Mouse (Mus musculus) heart, embryonic 12.5 days (tissue): ENCODE data around the gene Abl2. TPM values are rescaled to one million over a fixed set of nuclear protein-coding genes. Genes with fewer than 3 reads are reported as not detected.
A peak's percentile ranks its signal among the peaks of the same experiment; 100 is the strongest.
"Not testable (repeated sequence)": the region's sequence is repeated elsewhere in the genome, so short reads cannot be mapped to it uniquely, and the experiment has no call there.

Source experiments
- ATAC-seq: fragments of 200-750 bp; cut with Nextera tagmentation; 2 replicates; pipeline ENCODE4 v1.8.0; 2017; ENCODE audit warnings: moderate TSS enrichment, moderate library complexity; ENCODE audit not compliant: insufficient number of reproducible peaks, low FRiP score
- H3K27ac ChIP-seq: fragments of 300-500 bp; sonication (generic); 2 replicates; pipeline ENCODE4 v1.5.1; 2016; ENCODE audit warnings: mild to moderate bottlenecking, moderate library complexity; ENCODE audit not compliant: poor library complexity, severe bottlenecking
- H3K27me3 ChIP-seq: fragments of 300-500 bp; sonication (generic); replicated peaks from 2 replicates; pipeline ENCODE4 v1.6.1; 2016; ENCODE audit warnings: mild to moderate bottlenecking, moderate library complexity
- H3K36me3 ChIP-seq: fragments of 300-500 bp; sonication (generic); 2 replicates; pipeline ENCODE4 v1.6.1; 2016; ENCODE audit warnings: mild to moderate bottlenecking, moderate library complexity
- H3K4me1 ChIP-seq: fragments of 300-500 bp; sonication (generic); replicated peaks from 2 replicates; pipeline ENCODE4 v1.6.1; 2016; ENCODE audit warnings: mild to moderate bottlenecking
- H3K4me2 ChIP-seq: fragments of 300-500 bp; sonication (generic); 2 replicates; pipeline ENCODE4 v1.6.1; 2016; ENCODE audit warnings: mild to moderate bottlenecking, moderate library complexity
- H3K4me3 ChIP-seq: fragments of 300-500 bp; sonication (generic); 2 replicates; pipeline ENCODE4 v1.5.1; 2016; ENCODE audit warnings: mild to moderate bottlenecking
- H3K9ac ChIP-seq: fragments of 300-500 bp; sonication (generic); 2 replicates; pipeline ENCODE4 v1.6.1; 2016; ENCODE audit warnings: mild to moderate bottlenecking, moderate library complexity
- H3K9me3 ChIP-seq: fragments of 300-500 bp; sonication (generic); replicated peaks from 2 replicates; pipeline ENCODE4 v1.6.1; 2016; ENCODE audit warnings: mild to moderate bottlenecking, moderate library complexity
- WGBS: fragments of 180-500 bp; shearing (Covaris S2); methylation state at CpG from one replicate; pipeline ENCODE4 v1.1.7; 2016; 5-methylcytosine and 5-hydroxymethylcytosine counted together
- polyA plus RNA-seq: library from polyadenylated mRNA; unstranded; fragments of >200 nt; fragmentation: Nextera tagmentation; extraction: Ambion mirVana; gene quantifications from 2 replicates; pipeline ENCODE4 v1.2.1, GENCODE M21; 2016

Abl2 gene
- polyA plus RNA-seq: 4.1 and 5.0 TPM in 2 replicates

GRCm38 (mm10) chr1:156558024-156558930 is at the start of gene Abl2:
Gene Abl2, plus strand, starts transcription at chr1:156558786.
- WGBS: 10% methylated on average over 54 of the region's 60 CpGs
- no peaks in the 10 kb centered on the region for H3K27me3 ChIP-seq

GRCm38 (mm10) chr1:156520136-156520780 is 38.3 kb upstream of the Abl2 start:
- no peak overlapping the region for H3K4me3 ChIP-seq
- 73% methylated on average over 3 of the region's 3 CpGs for WGBS
- ATAC-seq: no peak
- no peaks in the 10 kb centered on the region for H3K4me1 ChIP-seq
- no peak overlapping the region for H3K27ac ChIP-seq
- no peak overlapping the region for H3K4me2 ChIP-seq
- H3K27me3 ChIP-seq: no peaks in the 10 kb centered on the region
- no peaks in the 10 kb centered on the region for H3K9me3 ChIP-seq
- no peak overlapping the region for H3K9ac ChIP-seq
- H3K36me3 ChIP-seq: no peaks in the 10 kb centered on the region

More at GRCm38 (mm10) chr1:156558024-156558930, at the start of gene Abl2:
- Histone ChIP-seq H3K4me1 (peaks cover 10% of the 10 kb centered on the region), H3K36me3 (no peaks in the 10 kb centered on the region), H3K4me3 (peak within 1 kb of the TSS; percentile 89), H3K4me2 (peak within 1 kb of the TSS; percentile 73), H3K9me3 (no peaks in the 10 kb centered on the region), H3K27ac (peak within 1 kb of the TSS; percentile 95), H3K9ac (peak within 1 kb of the TSS; percentile 96)
- ATAC-seq: peak; percentile 97

GRCm38 (mm10) chr1:156521796-156522517 is 36.6 kb upstream of the Abl2 start:
- no peaks in the 10 kb centered on the region for H3K27me3 ChIP-seq
- no peaks in the 10 kb centered on the region for H3K9me3 ChIP-seq
- no peak overlapping the region for H3K4me2 ChIP-seq
- WGBS: 75% methylated on average over 15 of the region's 15 CpGs
- no peak overlapping the region for H3K27ac ChIP-seq
- H3K4me3 ChIP-seq: no peak overlapping the region
- H3K9ac ChIP-seq: no peak overlapping the region
- no peak for ATAC-seq
- H3K4me1 ChIP-seq: no peaks in the 10 kb centered on the region
- H3K36me3 ChIP-seq: no peaks in the 10 kb centered on the region

GRCm38 (mm10) chr1:156523842-156524241 is 34.7 kb upstream of the Abl2 start, which contains the start of gene Gm10031:
Gene Gm10031, plus strand, starts transcription at chr1:156524012.
- ATAC-seq: 0 out of 2 replicates have a peak, but pooled peaks have one; percentile 72
- WGBS: 91% methylated on average over 22 of the region's 22 CpGs

GRCm38 (mm10) chr1:156532476-156533175 is 26.0 kb upstream of the Abl2 start:
- H3K27ac ChIP-seq, H3K9me3 ChIP-seq, H3K4me1 ChIP-seq, ATAC-seq, H3K9ac ChIP-seq, H3K27me3 ChIP-seq, H3K4me2 ChIP-seq, H3K4me3 ChIP-seq, H3K36me3 ChIP-seq: not testable (repeated sequence)
- 77% methylated on average over 16 of the region's 16 CpGs for WGBS

More at GRCm38 (mm10) chr1:156523842-156524241, 34.7 kb upstream of the Abl2 start, which contains the start of gene Gm10031:
- not testable (repeated sequence) for H3K4me2 ChIP-seq, H3K27me3 ChIP-seq, H3K4me3 ChIP-seq, H3K9me3 ChIP-seq, H3K9ac ChIP-seq, H3K27ac ChIP-seq, H3K36me3 ChIP-seq, H3K4me1 ChIP-seq

- 80% methylated on average over 3 of the region's 3 CpGs for WGBS
- H3K36me3 ChIP-seq: no peaks in the 10 kb centered on the region
- no peak overlapping the region for H3K27ac ChIP-seq
- H3K4me2 ChIP-seq: no peak overlapping the region
- no peaks in the 10 kb centered on the region for H3K4me1 ChIP-seq
- no peak overlapping the region for H3K4me3 ChIP-seq
- H3K27me3 ChIP-seq: no peaks in the 10 kb centered on the region
- no peaks in the 10 kb centered on the region for H3K9me3 ChIP-seq
- no peak overlapping the region for H3K9ac ChIP-seq
- no peak for ATAC-seq
These were observed 25.1 kb upstream of the Abl2 start for GRCm38 (mm10) chr1:156533483-156533882.

- 80% methylated on average over 4 of the region's 4 CpGs for WGBS
- H3K27ac ChIP-seq: no peak overlapping the region
These were observed 24.7 kb upstream of the Abl2 start for GRCm38 (mm10) chr1:156533911-156534310.

GRCm38 (mm10) chr1:156537031-156537430 is 21.6 kb upstream of the Abl2 start:
- Histone ChIP-seq H3K4me1 (no peaks in the 10 kb centered on the region), H3K9ac (no peak overlapping the region), H3K27me3 (no peaks in the 10 kb centered on the region), H3K4me3 (no peak overlapping the region), H3K36me3 (no peaks in the 10 kb centered on the region), H3K27ac (no peak overlapping the region), H3K4me2 (no peak overlapping the region), H3K9me3 (no peaks in the 10 kb centered on the region)
- no peak for ATAC-seq
- WGBS: 59% methylated on average over 2 of the region's 2 CpGs

More at GRCm38 (mm10) chr1:156533911-156534310, 24.7 kb upstream of the Abl2 start:
- Histone ChIP-seq H3K9me3 (no peaks in the 10 kb centered on the region), H3K36me3 (no peaks in the 10 kb centered on the region), H3K4me1 (no peaks in the 10 kb centered on the region), H3K4me3 (no peak overlapping the region), H3K27me3 (no peaks in the 10 kb centered on the region), H3K4me2 (no peak overlapping the region), H3K9ac (no peak overlapping the region)
- no peak for ATAC-seq

GRCm38 (mm10) chr1:156537701-156538100 is 20.9 kb upstream of the Abl2 start:
- Histone ChIP-seq H3K4me3 (no peak overlapping the region), H3K27ac (no peak overlapping the region), H3K4me1 (no peaks in the 10 kb centered on the region), H3K4me2 (no peak overlapping the region), H3K9ac (no peak overlapping the region), H3K9me3 (no peaks in the 10 kb centered on the region), H3K27me3 (no peaks in the 10 kb centered on the region), H3K36me3 (no peaks in the 10 kb centered on the region)
- ATAC-seq: no peak
- WGBS: 76% methylated on average over 6 of the region's 6 CpGs

- H3K36me3 ChIP-seq: no peaks in the 10 kb centered on the region
- H3K9ac ChIP-seq: no peak overlapping the region
- no peak for ATAC-seq
- H3K4me2 ChIP-seq: no peak overlapping the region
- H3K4me3 ChIP-seq: no peak overlapping the region
- no peak overlapping the region for H3K27ac ChIP-seq
- H3K27me3 ChIP-seq: no peaks in the 10 kb centered on the region
- WGBS: 74% methylated on average over 3 of the region's 3 CpGs
- no peaks in the 10 kb centered on the region for H3K9me3 ChIP-seq
- no peaks in the 10 kb centered on the region for H3K4me1 ChIP-seq
These were observed 20.2 kb upstream of the Abl2 start for GRCm38 (mm10) chr1:156538382-156538781.
